Mouse (Mus musculus): ENCODE data around the gene Sox6.

Gene Sox6

GRCm38 (mm10) chr7:115830938-115831873, 207.4 kb downstream of the Sox6 start:
- in situ Hi-C loops (cut with MboI) = no loop called here

GRCm38 (mm10) chr7:115830366-115830765, 208.2 kb downstream of the Sox6 start:
- in situ Hi-C loops (cut with MboI) = no loop called here

- in situ Hi-C loops (cut with MboI) = no loop called here
These were observed 208.8 kb downstream of the Sox6 start for GRCm38 (mm10) chr7:115829756-115830155.

- in situ Hi-C loops (cut with MboI) = no loop called here
These were observed 209.3 kb downstream of the Sox6 start for GRCm38 (mm10) chr7:115829260-115829659.

GRCm38 (mm10) chr7:115825295-115825694, 213.3 kb downstream of the Sox6 start:
- in situ Hi-C loops (cut with MboI) = no loop called here

GRCm38 (mm10) chr7:115824621-115825256, 213.9 kb downstream of the Sox6 start:
- in situ Hi-C loops (cut with MboI) = no loop called here

- in situ Hi-C loops (cut with MboI) = no loop called here
These were observed 219.5 kb downstream of the Sox6 start for GRCm38 (mm10) chr7:115819136-115819535.

- in situ Hi-C loops (cut with MboI) = no loop called here
These were observed 235.3 kb downstream of the Sox6 start for GRCm38 (mm10) chr7:115803256-115803655.

- in situ Hi-C loops (cut with MboI) = no loop called here
These were observed 244.3 kb downstream of the Sox6 start for GRCm38 (mm10) chr7:115794139-115794858.

GRCm38 (mm10) chr7:115792841-115793240, 245.8 kb downstream of the Sox6 start:
- in situ Hi-C loops (cut with MboI) = no loop called here

- in situ Hi-C loops (cut with MboI) = no loop called here
These were observed 249.3 kb downstream of the Sox6 start for GRCm38 (mm10) chr7:115789116-115789823.

GRCm38 (mm10) chr7:115783982-115784917, 254.3 kb downstream of the Sox6 start:
- in situ Hi-C loops (cut with MboI) = no loop called here

- in situ Hi-C loops (cut with MboI) = no loop called here
These were observed 258.4 kb downstream of the Sox6 start for GRCm38 (mm10) chr7:115780148-115780547.

- in situ Hi-C loops (cut with MboI) = no loop called here
These were observed 259.1 kb downstream of the Sox6 start for GRCm38 (mm10) chr7:115779544-115779943.

- in situ Hi-C loops (cut with MboI) = no loop called here
These were observed 261.9 kb downstream of the Sox6 start for GRCm38 (mm10) chr7:115776736-115777135.

- in situ Hi-C loops (cut with MboI) = no loop called here
These were observed 262.3 kb downstream of the Sox6 start for GRCm38 (mm10) chr7:115776324-115776723.

- in situ Hi-C loops (cut with MboI) = no loop called here
These were observed 272.3 kb downstream of the Sox6 start for GRCm38 (mm10) chr7:115766316-115766715.

GRCm38 (mm10) chr7:115763851-115764250, 274.7 kb downstream of the Sox6 start:
- in situ Hi-C loops (cut with MboI) = no loop called here

- in situ Hi-C loops (cut with MboI) = no loop called here
These were observed 280.4 kb downstream of the Sox6 start for GRCm38 (mm10) chr7:115758172-115758571.

- in situ Hi-C loops (cut with MboI) = no loop called here
These were observed 283.3 kb downstream of the Sox6 start for GRCm38 (mm10) chr7:115755272-115755671.

- in situ Hi-C loops (cut with MboI) = no loop called here
These were observed 284.4 kb downstream of the Sox6 start for GRCm38 (mm10) chr7:115754216-115754615.

All from mature B cell (primary cell).